Mouse (Mus musculus): ENCODE results near the gene Fh1. TPM values are rescaled to one million over a fixed set of nuclear protein-coding genes. Genes with fewer than 3 reads are reported as not detected.

Gene Fh1
- polyA plus RNA-seq, 1 experiment from 2014 or later, result 70.1 TPM

DNA sequence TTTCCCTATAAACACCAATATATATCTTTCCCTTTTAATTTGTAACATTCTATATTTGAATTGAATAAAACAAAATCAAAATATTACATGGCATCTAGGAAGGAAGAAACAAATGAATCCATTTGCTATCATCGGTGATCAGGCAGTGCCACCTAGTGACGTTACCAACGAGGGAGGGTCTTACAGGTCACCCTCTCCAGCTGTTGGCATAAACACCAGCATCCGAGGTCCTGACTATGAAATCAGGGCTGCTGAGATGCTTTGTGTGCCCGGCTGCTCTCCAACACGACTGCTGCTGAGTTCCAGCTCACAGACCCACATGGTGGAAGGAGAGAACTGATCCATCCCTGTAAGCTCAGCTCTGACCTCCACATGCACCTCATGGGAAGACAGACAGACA is 22.0 kb downstream of the Fh1 start:
- 69% methylated on average over 6 of the region's 6 CpGs for WGBS (ENCODE audit: insufficient replicate concordance)
- H3K36me3 ChIP-seq (ENCODE audit: control insufficient read depth, insufficient read depth), result peaks cover 11% of the 10 kb centered on the region
- no peak for ATAC-seq (ENCODE audit: low read depth)

GRCm38 (mm10) chr1:175602231-175602630 is 23.2 kb downstream of the Fh1 start:
- H3K36me3 ChIP-seq (ENCODE audit: control insufficient read depth, insufficient read depth), result peaks cover 8% of the 10 kb centered on the region
- WGBS (ENCODE audit: insufficient replicate concordance), result 71% methylated on average over 11 of the region's 11 CpGs
- no peak overlapping the region for H3K27ac ChIP-seq (ENCODE audit: low read length)

More for the DNA sequence above, 22.0 kb downstream of the Fh1 start:
- no peaks in the 10 kb centered on the region for H3K4me1 ChIP-seq (ENCODE audit: control insufficient read depth, low read depth, low read length)
- H3K4me3 ChIP-seq (ENCODE audit: low read depth, low read length), result no peak overlapping the region
- H3K27me3 ChIP-seq (ENCODE audit: control insufficient read depth, insufficient read depth, low read depth, low read length), result no peaks in the 10 kb centered on the region
- H3K27ac ChIP-seq (ENCODE audit: low read length), result no peak overlapping the region
- no peak overlapping the region for H3K9ac ChIP-seq (ENCODE audit: low read depth, low read length)
- no peaks in the 10 kb centered on the region for H3K9me3 ChIP-seq (replicated peaks; ENCODE audit: control insufficient read depth, low read length)
- H3K4me2 ChIP-seq (ENCODE audit: low read depth, low read length), result no peak overlapping the region

DNA sequence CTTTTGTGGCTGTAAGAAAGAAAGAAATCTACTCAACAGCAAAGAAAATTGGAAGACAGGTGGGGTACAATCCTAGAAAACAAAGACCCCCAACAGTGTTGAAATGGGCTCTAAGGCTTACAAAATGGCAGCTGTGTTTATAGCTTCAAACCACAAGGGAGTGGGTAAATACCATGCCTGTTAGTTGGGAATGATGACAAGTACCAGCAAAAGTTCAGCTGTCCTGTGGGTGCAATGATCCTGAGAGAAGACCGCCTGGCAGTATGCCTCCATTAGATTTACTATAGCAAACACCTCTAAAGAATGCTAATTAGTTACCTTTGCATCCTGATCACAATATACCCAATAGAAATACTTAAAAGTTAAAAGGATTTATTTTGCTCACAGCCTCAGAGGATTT is 32.6 kb downstream of the Fh1 start:
- no peak overlapping the region for H3K4me3 ChIP-seq (ENCODE audit: low read depth, low read length)
- no peak overlapping the region for H3K9ac ChIP-seq (ENCODE audit: low read depth, low read length)
- H3K27ac ChIP-seq (ENCODE audit: low read length), result no peak overlapping the region
- 89% methylated on average over 1 of the region's 1 CpGs for WGBS (ENCODE audit: insufficient replicate concordance)
- H3K27me3 ChIP-seq (ENCODE audit: control insufficient read depth, insufficient read depth, low read depth, low read length), result no peaks in the 10 kb centered on the region
- no peaks in the 10 kb centered on the region for H3K9me3 ChIP-seq (replicated peaks; ENCODE audit: control insufficient read depth, low read length)
- no peak for ATAC-seq (ENCODE audit: low read depth)
- no peaks in the 10 kb centered on the region for H3K36me3 ChIP-seq (ENCODE audit: control insufficient read depth, insufficient read depth)
- no peaks in the 10 kb centered on the region for H3K4me1 ChIP-seq (ENCODE audit: control insufficient read depth, low read depth, low read length)
- H3K4me2 ChIP-seq (ENCODE audit: low read depth, low read length), result no peak overlapping the region

More at GRCm38 (mm10) chr1:175602231-175602630, 23.2 kb downstream of the Fh1 start:
- no peak overlapping the region for H3K4me2 ChIP-seq (ENCODE audit: low read depth, low read length)
- no peak overlapping the region for H3K9ac ChIP-seq (ENCODE audit: low read depth, low read length)
- H3K4me3 ChIP-seq (ENCODE audit: low read depth, low read length), result no peak overlapping the region
- H3K27me3 ChIP-seq (ENCODE audit: control insufficient read depth, insufficient read depth, low read depth, low read length), result no peaks in the 10 kb centered on the region
- no peaks in the 10 kb centered on the region for H3K4me1 ChIP-seq (ENCODE audit: control insufficient read depth, low read depth, low read length)
- no peaks in the 10 kb centered on the region for H3K9me3 ChIP-seq (replicated peaks; ENCODE audit: control insufficient read depth, low read length)
- peak; percentile 70 for ATAC-seq (ENCODE audit: low read depth)

DNA sequence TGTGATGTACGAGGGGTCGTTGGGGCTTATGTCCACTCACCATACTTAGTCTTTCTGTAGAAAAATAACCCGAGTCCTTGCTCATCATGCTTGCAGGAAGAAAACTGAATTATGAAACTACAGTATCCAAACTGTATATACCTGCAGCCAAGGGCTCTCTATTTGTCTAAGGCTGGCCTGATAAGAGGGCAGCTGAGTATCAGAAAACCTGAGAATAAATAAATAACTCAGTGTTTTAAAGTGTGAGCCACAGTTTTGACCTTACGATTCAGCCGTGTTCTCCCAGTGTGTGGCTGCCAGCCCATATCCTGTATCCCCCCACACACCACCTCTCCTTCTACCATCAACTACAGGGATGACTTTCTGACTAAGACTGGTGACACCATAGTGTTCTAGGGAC is 38.8 kb downstream of the Fh1 start:
- no peak for ATAC-seq (ENCODE audit: low read depth)
- H3K27me3 ChIP-seq (ENCODE audit: control insufficient read depth, insufficient read depth, low read depth, low read length), result no peaks in the 10 kb centered on the region

DNA sequence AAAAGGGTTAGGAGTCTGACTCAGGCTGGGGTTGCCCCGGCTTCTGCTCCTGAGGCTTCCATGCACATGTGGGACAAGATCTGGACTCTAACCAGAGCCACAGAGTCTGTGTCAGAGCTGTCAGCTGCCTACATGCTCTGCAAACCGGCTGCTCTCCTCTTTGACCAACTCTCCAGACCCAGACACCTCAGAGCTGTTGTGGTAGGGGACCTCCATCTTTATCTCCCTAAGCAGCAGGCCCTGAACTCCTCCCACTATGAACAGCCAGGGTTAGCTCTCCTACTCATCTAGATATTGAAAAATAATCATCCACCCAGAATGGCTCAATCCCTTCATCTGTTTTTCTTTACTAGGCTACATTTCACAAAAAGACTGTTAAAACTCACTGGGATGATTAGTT is 40.2 kb downstream of the Fh1 start:
- no peak overlapping the region for H3K4me3 ChIP-seq (ENCODE audit: low read depth, low read length)
- H3K4me1 ChIP-seq (ENCODE audit: control insufficient read depth, low read depth, low read length), result no peaks in the 10 kb centered on the region

More for the DNA sequence above, 38.8 kb downstream of the Fh1 start:
- Histone ChIP-seq H3K9ac (ENCODE audit: low read depth, low read length) (no peak overlapping the region), H3K27ac (ENCODE audit: low read length) (no peak overlapping the region), H3K4me3 (ENCODE audit: low read depth, low read length) (no peak overlapping the region), H3K36me3 (ENCODE audit: control insufficient read depth, insufficient read depth) (no peaks in the 10 kb centered on the region), H3K4me1 (ENCODE audit: control insufficient read depth, low read depth, low read length) (no peaks in the 10 kb centered on the region), H3K9me3 (replicated peaks; ENCODE audit: control insufficient read depth, low read length) (no peaks in the 10 kb centered on the region), H3K4me2 (ENCODE audit: low read depth, low read length) (no peak overlapping the region)
- 58% methylated on average over 5 of the region's 5 CpGs for WGBS (ENCODE audit: insufficient replicate concordance)

DNA sequence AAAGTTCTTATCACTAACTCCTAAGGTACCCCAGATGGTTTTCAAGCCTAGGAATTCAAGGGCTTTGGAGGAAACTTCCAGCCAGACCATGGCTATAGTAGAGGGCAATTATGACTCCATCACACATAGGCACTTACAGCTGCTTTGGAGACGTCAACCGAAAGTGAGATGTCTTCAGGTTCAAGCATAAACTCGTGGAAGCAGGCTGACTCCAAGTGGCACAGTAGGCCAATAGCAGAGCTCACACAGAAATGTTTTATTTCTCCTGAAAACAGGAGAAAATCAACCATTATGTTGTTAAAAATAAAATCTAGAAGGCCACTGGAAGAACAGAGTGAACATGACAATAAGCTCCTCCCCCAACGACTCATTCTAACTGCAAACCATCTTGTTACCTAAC is 42.6 kb downstream of the Fh1 start:
- no peaks in the 10 kb centered on the region for H3K27me3 ChIP-seq (ENCODE audit: control insufficient read depth, insufficient read depth, low read depth, low read length)
- no peaks in the 10 kb centered on the region for H3K4me1 ChIP-seq (ENCODE audit: control insufficient read depth, low read depth, low read length)
- ATAC-seq (ENCODE audit: low read depth), result no peak
- no peak overlapping the region for H3K27ac ChIP-seq (ENCODE audit: low read length)
- WGBS (ENCODE audit: insufficient replicate concordance), result 70% methylated on average over 4 of the region's 4 CpGs
- H3K9me3 ChIP-seq (replicated peaks; ENCODE audit: control insufficient read depth, low read length), result no peaks in the 10 kb centered on the region
- no peak overlapping the region for H3K4me3 ChIP-seq (ENCODE audit: low read depth, low read length)
- H3K9ac ChIP-seq (ENCODE audit: low read depth, low read length), result no peak overlapping the region
- H3K36me3 ChIP-seq (ENCODE audit: control insufficient read depth, insufficient read depth), result no peaks in the 10 kb centered on the region
- no peak overlapping the region for H3K4me2 ChIP-seq (ENCODE audit: low read depth, low read length)

More for the DNA sequence above, 40.2 kb downstream of the Fh1 start:
- ATAC-seq (ENCODE audit: low read depth), result no peak
- no peak overlapping the region for H3K4me2 ChIP-seq (ENCODE audit: low read depth, low read length)
- no peak overlapping the region for H3K9ac ChIP-seq (ENCODE audit: low read depth, low read length)
- no peaks in the 10 kb centered on the region for H3K9me3 ChIP-seq (replicated peaks; ENCODE audit: control insufficient read depth, low read length)
- WGBS (ENCODE audit: insufficient replicate concordance), result 43% methylated on average over 2 of the region's 2 CpGs
- no peaks in the 10 kb centered on the region for H3K27me3 ChIP-seq (ENCODE audit: control insufficient read depth, insufficient read depth, low read depth, low read length)
- no peaks in the 10 kb centered on the region for H3K36me3 ChIP-seq (ENCODE audit: control insufficient read depth, insufficient read depth)
- no peak overlapping the region for H3K27ac ChIP-seq (ENCODE audit: low read length)

- 63% methylated on average over 7 of the region's 7 CpGs for WGBS (ENCODE audit: insufficient replicate concordance)
- Histone ChIP-seq H3K9me3 (replicated peaks; ENCODE audit: control insufficient read depth, low read length) (no peaks in the 10 kb centered on the region), H3K36me3 (ENCODE audit: control insufficient read depth, insufficient read depth) (no peaks in the 10 kb centered on the region)
Measured at GRCm38 (mm10) chr1:175580346-175580745, 45.1 kb downstream of the Fh1 start.

DNA sequence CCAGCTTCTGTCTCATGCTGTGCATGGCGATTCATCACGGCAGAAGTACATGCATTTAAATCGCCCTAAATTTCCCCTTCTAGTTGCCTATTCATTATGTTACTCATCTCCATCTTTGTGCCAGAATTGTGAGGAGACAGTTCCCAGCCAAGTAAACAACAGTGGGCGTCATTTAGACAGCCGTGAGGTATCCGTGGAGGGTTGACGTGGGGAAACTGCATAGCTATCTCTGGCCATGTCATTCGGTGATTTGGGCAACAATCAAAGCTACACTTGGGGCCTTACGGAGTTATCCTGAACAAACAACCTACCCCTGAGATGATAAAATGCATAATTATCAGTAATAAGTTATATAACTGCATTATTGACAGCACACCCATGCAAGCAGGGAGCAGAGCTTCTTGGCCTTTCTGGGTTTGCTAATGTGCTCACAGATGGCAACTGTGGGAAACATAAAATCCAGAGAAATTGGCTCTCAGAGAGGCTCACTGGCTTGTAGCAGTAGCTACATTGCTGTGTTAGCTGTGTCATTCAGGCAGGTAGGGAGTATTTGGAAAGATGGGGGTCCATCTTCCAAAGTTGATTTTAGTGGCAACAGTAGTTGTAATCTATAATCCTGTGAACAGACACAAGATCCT is 45.7 kb downstream of the Fh1 start:
- WGBS (ENCODE audit: insufficient replicate concordance), result 65% methylated on average over 9 of the region's 9 CpGs
- Histone ChIP-seq H3K9me3 (replicated peaks; ENCODE audit: control insufficient read depth, low read length) (no peaks in the 10 kb centered on the region), H3K4me3 (ENCODE audit: low read depth, low read length) (no peak overlapping the region), H3K36me3 (ENCODE audit: control insufficient read depth, insufficient read depth) (no peaks in the 10 kb centered on the region), H3K9ac (ENCODE audit: low read depth, low read length) (no peak overlapping the region), H3K27ac (ENCODE audit: low read length) (no peak overlapping the region), H3K4me1 (ENCODE audit: control insufficient read depth, low read depth, low read length) (no peaks in the 10 kb centered on the region), H3K27me3 (ENCODE audit: control insufficient read depth, insufficient read depth, low read depth, low read length) (no peaks in the 10 kb centered on the region), H3K4me2 (ENCODE audit: low read depth, low read length) (no peak overlapping the region)
- ATAC-seq (ENCODE audit: low read depth), result no peak

More at GRCm38 (mm10) chr1:175580346-175580745, 45.1 kb downstream of the Fh1 start:
- Histone ChIP-seq H3K27ac (ENCODE audit: low read length) (no peak overlapping the region), H3K4me1 (ENCODE audit: control insufficient read depth, low read depth, low read length) (no peaks in the 10 kb centered on the region), H3K4me3 (ENCODE audit: low read depth, low read length) (no peak overlapping the region), H3K4me2 (ENCODE audit: low read depth, low read length) (no peak overlapping the region), H3K9ac (ENCODE audit: low read depth, low read length) (no peak overlapping the region), H3K27me3 (ENCODE audit: control insufficient read depth, insufficient read depth, low read depth, low read length) (no peaks in the 10 kb centered on the region)
- no peak for ATAC-seq (ENCODE audit: low read depth)

- Histone ChIP-seq H3K4me1 (ENCODE audit: control insufficient read depth, low read depth, low read length) (no peaks in the 10 kb centered on the region), H3K4me3 (ENCODE audit: low read depth, low read length) (no peak overlapping the region), H3K9ac (ENCODE audit: low read depth, low read length) (no peak overlapping the region), H3K9me3 (replicated peaks; ENCODE audit: control insufficient read depth, low read length) (no peaks in the 10 kb centered on the region), H3K4me2 (ENCODE audit: low read depth, low read length) (no peak overlapping the region), H3K27me3 (ENCODE audit: control insufficient read depth, insufficient read depth, low read depth, low read length) (no peaks in the 10 kb centered on the region), H3K27ac (ENCODE audit: low read length) (no peak overlapping the region), H3K36me3 (ENCODE audit: control insufficient read depth, insufficient read depth) (no peaks in the 10 kb centered on the region)
- no peak for ATAC-seq (ENCODE audit: low read depth)
- WGBS (ENCODE audit: insufficient replicate concordance), result 57% methylated on average over 2 of the region's 2 CpGs
Measured at GRCm38 (mm10) chr1:175578425-175579096, 46.9 kb downstream of the Fh1 start.

Measured in liver, embryonic 16.5 days (tissue).